Mouse (Mus musculus): ENCODE measurements around the gene Boc. TPM values are rescaled to one million over a fixed set of nuclear protein-coding genes. Genes with fewer than 3 reads are reported as not detected.

Gene Boc
- total RNA-seq, 4 experiments from 2014 or later, result 3.5 to 4.0 (median 3.8) TPM

DNA sequence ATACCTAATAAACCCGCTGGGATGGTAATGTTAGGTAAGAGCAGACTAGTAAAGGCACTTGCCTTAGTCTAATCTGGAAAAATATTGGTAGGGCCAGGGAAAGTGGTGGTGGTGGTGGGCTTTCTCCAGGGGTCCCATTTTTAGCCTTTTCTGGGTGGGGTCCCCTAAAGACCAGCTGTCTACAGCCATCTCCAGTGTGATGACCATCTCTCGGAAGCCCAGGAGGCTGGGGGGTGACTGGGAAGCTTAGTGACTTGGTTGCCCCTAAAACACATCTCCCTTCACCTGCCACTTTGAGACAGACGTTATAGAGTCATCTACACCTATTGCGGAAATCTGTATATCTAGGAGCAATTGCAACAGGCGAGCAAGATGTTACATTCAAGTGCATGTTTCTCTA lies 6.0 kb downstream of the Boc start:
- no peak for DNase-seq (ENCODE audit: low spot score)

DNA sequence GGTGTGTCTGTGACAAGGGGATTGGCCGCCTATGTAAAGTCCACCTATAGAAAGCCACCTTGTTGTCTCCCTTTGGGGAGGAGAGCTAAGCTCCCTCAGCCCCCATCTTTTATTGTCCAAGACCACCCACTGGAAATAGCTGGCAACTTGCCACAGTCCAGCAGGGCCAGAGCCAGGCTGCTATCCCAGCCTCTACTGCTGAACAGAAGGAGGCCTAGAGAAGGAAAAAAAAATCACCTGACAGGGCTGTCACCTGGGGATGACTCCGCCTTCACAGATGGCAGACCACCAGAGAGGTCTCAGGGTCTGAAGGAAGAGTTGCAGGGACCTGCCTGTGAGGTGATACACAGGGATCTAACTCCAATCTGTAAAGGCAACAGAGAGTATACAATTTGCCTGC lies 6.7 kb downstream of the Boc start:
- no peak for DNase-seq (ENCODE audit: low spot score)

DNA sequence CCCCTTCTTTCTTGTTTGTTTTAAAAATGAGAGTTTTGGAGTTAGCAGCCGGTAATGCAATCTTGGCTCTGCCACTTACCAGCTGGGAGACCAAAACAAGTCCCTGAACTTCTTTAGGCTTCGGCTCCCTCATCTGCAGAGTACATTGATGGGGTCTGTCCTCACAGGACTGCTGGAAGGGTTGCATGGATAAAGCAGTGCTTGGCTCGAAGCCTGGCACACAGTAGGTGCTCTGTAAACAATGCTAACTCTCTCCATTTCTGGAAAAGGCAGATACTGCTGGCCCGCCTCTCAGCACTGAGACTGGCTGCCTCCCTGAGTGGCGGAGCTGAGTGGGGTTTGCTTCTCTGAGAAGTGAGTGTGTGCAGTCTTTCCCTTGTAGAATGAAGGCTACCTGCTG lies 7.2 kb downstream of the Boc start:
- DNase-seq (ENCODE audit: low spot score), result no peak

DNA sequence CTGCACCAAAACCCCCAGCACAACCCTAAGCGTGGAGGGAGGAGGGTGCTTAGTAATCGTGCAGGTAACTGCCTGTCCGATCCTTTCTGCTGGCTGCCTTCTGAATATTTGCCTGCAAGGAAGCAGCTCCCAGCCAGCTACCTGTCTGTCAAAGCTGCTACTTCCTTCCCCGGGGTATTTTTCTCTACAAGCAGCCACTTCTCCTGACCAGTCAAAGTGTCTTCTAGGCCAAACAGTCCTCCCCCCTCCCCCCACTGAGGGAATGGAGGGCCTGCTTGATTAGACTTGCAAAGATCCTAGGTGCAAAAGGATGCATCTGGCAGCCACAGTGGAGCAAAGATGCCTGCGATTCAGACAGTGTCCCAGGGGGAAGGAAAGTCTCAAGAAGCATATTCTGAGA lies 7.9 kb downstream of the Boc start:
- DNase-seq (ENCODE audit: low spot score), result no peak

DNA sequence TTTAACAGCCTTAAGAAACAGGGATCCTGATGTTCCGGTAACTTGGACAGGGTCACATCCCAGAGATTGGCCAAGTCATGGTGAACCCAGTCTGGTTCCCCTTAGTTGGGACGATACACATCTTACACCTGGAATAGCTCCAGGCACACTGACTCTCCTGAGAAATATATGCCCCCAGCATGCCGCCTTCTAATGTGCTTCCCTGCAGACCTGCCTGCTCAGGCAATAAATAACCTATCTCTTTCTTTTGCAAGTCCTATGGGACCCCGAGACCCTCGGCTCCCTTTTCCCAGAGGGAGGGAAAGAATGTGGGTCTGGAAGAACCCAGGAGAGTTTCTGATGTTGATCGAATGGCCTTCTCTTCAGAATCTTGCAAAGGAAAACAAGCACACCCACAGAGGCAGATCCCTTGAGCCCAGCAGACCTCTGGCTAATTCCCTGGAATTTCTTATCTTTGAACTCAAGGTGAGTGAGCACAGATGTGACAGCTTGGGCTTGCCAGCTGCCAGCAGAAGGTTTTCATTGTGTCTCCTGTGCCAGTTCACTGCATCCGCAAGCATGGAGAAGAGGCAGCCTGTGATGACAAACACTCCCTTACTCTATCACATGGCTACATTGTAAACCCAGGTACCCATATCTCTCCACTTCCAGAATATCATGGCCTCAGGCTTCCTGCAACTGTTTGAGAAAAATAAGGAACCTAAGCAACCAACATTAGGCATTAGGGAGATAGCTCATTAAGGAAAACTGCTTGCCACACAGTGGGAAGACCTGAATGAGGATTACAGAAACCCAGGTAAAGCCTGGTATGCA lies 8.6 kb downstream of the Boc start:
- DNase-seq (ENCODE audit: low spot score), result no peak

DNA sequence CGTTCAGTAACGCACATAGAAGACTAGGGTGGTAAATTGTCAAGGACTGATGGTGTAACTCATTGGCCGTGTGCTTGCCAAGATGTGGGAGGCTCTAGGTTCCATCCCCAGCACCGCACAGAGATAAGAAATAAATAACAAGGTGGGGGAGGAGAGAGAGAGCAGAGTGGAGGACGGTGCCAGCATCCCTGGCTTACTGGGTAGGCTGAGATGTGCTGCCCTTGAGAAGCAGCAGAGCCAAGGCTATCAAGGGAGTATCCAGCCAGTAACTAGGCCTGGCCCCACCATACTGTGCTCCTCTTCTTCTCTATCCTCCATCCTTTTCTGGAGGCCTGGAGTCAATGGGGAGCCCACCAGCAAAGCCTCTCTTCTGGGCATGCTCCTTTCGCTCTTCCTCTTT lies 9.3 kb downstream of the Boc start:
- no peak for DNase-seq (ENCODE audit: low spot score)

DNA sequence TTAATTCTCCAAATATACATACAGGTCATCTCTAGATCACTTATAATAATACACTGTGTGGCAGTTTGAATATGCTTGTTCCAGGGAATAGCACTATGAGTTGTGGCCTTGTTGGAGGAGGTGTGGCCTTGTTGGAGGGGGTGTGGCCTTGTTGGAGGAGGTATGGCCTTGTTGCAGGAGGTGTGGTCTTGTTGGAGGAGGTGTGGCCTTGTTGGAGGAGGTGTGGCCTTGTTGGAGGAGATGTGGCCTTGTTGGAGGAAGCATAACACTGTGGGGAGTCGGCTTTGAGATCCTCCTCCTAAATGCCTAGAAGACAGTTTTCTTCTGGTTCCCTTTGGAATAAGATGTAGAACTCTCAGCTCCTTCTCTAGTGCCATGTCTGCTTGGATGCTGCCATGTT lies 10.7 kb downstream of the Boc start:
- no peak for DNase-seq (ENCODE audit: low spot score)

DNA sequence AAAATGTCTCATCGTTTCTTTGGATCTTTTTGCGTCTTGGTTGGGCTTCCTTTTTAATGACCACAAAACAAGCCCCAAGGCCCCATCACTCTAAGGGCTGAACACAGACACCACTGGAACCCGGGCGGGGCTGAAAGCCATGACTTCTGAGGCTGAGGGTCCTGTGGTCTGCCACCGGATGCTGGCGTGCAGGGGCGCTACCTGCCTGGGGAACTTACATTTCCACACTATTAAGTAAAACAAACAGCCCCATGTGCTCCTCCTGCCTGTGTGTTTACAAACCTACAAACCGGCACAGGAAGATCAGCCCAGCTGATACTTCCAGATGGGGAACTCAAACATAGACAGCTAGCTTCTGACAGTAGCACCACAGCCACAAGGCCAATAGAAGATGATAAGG lies 11.9 kb downstream of the Boc start:
- DNase-seq (ENCODE audit: low spot score), result no peak

DNA sequence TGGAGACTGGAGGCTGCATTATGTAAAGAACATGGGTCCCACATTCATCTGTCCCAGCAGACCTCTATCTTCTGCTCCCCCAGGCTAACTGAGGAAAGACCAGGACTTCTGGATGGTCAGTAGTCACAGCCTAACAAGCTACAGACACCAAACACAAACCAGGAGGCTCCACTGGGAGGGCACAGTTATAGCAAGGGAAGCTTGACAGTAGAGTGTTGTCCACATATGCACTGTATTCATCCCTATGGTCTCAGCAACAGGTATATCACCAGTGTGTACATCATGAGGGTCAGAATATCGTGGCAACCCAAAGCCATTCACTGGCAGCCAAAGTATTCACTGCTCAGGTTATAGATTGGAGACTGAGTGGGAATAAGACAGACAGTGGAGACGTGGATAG lies 12.8 kb downstream of the Boc start:
- DNase-seq (ENCODE audit: low spot score), result no peak

DNA sequence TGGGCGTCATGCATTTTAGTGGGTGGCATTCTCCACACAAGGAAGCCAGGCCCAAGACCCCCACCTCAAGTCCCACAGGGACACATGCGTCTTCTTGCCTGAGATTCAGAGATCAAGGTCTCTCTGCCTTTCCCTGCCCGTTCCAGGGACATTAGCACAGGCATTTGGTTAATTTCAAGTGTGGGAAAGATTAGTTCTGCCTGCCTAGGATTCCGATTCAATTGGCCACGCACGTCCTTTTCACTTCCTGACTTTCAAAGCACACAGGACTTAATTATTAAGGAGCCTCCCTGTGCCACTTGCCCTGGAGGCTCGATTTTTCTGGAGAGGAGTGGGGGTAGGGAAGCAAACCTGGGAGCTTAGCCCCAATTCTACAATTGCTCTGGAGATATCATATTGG lies 13.5 kb downstream of the Boc start:
- DNase-seq (ENCODE audit: low spot score), result no peak

DNA sequence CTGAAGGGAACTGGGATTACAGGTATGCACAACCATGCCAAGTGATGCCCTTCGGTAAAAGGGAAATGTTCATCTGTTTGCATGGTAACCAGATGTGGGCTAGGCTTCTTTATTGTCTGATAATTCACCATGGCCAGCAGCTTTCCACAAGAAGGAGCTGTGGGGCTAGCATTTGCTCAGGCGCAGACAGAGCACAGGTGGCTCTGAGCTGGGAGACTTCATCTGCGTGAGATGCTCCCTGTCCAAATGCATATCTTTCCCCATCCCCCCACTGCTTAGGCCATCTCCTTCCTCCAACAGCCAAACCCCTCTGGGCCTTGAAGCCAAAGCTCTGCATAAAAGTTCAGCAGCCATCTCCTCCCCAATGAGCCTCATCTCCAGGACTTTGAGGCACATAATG lies 15.6 kb downstream of the Boc start:
- no peak for DNase-seq (ENCODE audit: low spot score)

DNA sequence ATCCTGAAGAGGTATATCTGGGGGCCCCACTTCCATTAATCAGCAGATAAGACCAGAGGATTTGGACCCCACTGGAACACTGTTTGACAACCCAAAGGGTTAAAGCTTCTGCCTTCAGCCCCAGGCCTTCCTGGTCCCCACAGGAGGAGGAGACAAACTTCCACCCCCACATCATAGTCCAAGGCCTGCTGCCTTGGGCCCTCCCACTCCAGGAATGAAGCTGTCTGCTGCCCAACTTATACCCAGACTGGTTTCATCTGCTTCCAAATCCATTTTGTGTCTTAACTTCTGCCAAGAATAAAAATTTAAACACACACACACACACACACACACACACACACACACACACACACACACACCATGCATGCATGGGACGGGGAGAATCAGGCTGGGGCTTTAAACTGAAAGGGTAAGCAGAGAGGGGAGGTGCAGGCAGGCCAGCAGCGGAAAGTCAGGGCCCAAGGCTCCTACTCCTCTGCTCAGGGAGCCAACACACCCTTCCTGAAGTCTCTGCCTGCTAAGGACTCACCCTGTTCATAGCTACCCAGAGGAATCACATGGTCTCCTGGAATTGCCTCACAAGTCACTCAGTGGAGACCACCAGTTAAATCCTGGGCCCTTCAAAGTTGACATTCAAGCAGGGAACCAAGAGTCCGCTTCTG lies 16.5 kb downstream of the Boc start:
- no peak for DNase-seq (ENCODE audit: low spot score)

DNA sequence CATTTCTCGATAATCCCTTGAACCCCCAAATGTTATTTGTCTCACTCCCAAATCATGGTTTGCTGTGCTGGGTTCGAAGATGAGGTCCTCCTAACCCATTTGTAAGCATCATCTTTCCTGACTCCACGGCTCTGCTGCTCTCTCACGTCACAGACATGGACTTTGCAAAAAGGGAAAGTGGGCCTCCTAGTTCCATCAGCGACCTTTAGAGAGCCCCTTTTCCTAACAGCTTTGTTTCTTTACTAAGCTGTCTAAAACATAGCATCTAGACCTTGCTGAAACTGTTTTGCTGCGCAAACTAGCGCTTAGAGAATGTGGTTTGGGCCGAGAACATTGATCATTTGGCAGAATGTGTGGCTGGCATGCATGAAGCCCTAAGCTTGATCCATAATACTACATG lies 19.1 kb downstream of the Boc start:
- DNase-seq (ENCODE audit: low spot score), result no peak

DNA sequence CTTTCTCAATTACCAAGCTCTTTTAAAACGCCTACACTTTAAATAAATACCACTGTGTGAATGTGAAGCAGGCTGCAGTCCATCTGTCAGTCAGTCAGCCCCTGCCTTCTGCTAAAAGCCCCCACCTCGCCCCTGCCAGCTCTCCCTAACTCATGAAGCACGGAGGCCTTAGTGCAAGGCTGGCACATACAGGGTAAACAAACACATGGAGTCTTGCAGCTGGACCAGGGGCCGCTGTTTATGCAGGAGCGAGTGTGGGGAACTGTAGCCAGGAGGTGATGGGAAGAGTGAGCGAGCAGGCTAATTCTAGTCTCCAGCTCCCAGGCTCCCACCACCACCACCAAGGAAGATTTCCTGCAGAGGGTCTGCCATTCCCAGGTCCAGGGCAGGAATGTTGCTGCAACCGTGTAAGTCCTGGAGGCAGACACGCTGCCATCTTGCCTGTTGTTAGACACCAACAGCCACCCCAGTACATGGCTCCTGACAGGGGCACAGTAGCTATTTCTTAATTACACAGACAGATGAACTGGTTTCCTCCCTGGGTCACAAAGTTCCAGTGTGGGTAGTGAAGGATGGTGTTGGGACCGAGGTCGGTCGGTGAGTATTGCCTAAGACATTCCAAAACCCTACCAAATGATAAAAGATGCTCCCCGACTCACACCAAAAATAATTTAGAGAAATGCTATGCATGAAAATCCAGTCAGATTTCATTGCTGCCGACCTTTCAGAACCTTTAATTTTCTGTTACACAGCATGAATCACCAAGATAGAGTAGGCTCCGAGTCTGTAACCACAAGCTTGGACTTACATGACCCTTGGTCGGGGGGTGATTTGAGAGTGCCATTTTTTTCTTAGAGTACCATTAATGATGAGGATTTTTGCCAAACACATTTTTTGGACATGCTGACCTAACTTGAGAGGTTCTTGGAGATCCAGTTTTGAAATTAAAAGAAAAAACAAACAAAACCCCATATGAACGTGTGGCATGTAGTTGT lies 20.0 kb downstream of the Boc start:
- no peak for DNase-seq (ENCODE audit: low spot score)

DNA sequence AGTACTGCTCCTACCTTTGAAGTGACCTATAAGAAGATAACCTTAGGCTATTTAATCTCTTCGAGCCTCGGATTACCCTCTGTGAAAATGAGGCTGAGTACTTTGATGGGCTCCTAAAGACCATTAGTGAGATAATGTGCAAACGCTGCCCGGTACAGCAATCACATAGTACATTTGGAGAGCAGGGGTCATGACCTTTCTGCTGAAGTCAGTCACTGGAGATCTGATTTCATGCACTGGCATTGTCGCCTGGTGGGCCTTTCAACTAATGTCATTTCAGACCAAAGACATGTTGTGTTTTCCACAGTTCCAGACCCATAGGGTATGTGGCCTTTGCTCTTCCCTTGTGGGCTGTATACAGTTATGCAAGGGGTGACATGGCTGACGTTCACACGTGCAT lies 24.6 kb downstream of the Boc start:
- no peak for DNase-seq (ENCODE audit: low spot score)

DNA sequence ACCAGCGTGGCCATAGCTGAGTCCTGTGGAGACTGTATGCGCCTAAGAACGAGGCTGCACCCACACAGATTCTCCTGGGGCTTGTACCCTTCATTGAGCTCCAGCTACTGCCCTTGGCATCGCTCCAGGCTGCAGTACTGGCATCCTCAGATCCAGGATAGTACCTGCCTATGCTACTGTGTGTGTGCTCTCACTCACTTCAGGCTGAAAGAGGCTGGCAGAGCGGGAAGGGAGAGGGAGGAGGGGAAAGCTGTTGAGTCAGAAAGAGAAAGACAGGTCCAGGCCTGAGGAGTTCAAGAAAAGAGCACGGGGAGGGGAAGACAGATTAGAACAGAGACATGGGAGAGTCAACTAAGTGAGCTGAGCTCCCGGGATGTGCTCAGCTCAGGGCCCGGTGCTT lies 25.2 kb downstream of the Boc start:
- no peak for DNase-seq (ENCODE audit: low spot score)

DNA sequence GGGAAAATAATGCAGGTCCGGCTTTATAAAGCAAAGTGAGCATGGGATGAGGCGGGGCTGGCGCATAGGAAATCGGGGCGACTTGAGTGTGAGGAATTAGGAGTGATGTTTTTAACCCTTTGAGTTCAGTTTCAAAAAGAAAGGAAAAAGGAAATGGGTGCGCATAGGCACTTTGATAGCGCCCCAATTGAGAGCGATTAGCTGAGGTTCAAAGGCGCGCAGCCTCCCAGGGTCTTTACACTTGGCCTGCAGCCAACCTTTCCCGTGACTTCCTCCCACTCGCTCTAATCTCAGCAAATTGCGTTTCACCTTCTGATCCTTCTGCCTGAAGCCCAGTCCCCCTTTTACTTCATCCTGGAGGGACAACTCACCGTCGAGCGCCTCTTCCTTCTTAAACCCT lies 25.8 kb downstream of the Boc start:
- no peak for DNase-seq (ENCODE audit: low spot score)

DNA sequence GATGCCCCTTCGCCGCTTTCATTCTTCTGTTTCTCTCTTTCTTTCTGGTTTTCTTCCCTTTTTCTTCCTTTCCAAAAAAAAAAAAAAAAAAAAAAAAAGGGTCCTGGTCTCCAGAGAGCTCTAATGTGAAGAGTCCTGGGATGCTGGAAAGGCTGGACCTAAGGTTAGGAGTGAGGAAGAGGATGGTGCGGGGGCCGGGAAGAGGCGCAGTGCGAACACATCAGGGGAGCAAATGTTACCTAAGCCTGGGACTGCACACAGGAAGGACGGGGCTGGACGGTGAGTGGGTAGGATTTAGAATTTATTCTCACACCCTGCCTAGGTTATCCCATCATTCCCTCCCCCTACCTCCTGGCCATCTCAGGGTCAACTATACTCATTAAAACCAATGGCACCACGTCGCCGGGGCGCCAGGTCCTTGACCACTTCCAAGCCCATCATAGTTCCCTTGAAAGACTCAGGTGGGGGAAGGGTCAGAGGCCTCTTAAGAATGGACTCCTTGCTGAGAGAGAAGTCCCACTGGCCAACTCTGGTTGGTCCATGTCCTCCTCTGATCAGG lies 27.4 kb downstream of the Boc start:
- no peak for DNase-seq (ENCODE audit: low spot score)

DNA sequence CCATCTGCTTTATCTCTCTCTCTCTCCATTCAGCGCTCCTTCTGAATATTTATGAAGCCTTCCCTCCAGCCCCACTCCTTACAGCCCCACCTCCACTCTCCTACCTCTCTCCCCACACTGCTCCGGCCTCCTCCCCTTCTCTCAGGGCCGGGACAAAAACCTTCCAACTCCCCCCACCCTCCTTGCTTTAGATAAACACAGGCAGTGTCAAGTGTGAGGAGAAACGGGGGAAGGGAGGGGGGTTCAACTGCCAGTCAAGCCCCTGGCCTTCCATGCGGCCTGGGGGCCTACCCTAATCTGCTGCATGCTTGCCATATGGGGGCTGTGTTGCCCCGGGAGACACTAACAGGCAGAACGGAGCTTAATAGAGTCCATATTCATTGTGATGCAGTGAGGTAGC lies 27.9 kb downstream of the Boc start:
- DNase-seq (ENCODE audit: low spot score), result no peak

DNA sequence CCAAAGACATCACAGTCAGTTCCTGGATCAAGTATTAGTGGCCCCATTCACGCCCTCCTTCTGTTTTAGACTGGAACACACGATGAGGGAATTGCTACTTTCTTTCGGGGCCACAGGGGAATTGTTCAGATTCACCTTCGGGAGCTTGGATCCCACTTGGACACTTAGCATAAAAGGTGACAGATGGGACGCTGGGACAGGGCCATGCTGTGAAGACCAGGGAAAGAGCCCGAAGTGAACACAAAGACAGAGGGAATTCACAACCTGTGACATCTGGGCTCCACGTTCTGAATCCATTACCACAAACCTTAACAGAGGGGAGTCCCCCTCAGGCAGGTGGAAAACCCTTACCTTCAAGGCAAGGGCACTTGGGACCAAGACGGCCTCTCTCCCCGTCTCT lies 28.5 kb downstream of the Boc start:
- DNase-seq (ENCODE audit: low spot score), result no peak

DNA sequence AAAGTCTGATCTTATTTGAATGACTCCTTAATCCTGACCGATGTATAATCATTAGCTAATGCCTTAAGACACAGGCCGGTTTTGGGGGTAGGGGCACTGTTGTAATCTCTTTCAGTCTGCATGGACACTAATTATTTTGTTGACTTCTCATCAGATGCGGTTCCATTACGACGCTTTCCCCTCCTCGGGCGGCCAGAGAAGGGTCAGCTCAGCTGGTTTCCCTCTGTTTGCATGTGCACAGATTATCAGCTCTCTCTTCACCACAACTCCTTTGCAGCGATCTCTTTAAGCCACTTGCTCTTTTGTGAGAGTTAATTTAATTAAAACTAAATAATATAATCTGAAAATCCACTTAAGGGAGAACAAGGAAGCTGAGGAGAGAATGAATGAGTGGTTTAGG lies 29.0 kb downstream of the Boc start:
- DNase-seq (ENCODE audit: low spot score), result no peak

DNA sequence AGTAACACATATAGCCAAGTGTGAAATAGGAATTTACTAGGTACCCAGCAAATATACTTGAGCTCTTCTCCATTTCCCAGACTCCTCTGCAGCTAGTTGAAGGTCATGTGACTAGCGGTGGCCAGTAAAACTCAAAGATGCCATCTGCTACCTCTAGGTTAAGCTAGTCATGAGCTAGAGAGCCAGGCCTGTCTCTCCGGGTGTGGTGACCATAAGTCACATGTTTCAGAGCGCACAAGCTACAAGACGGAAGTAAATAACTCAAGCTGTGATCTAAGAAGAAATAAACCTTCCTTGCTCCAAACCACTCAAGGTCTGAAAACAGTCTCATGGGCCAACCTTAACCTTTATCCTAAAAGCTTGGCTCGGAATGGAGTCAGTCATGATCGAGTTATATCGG lies 29.7 kb downstream of the Boc start:
- no peak for DNase-seq (ENCODE audit: low spot score)
